Mouse (Mus musculus): ENCODE measurements around the gene Shc3. TPM values are rescaled to one million over a fixed set of nuclear protein-coding genes. Genes with fewer than 3 reads are reported as not detected.
A peak's percentile ranks its signal among the peaks of the same experiment; 100 is the strongest.

Gene Shc3
- polyA plus RNA-seq (2011; ENCODE audit: insufficient read length, low read depth, missing spikeins) = 0.43 and 0.68 TPM in 2 replicates

- peak within 1 kb of the TSS; percentile 24 for H3K4me3 ChIP-seq (ENCODE audit: insufficient read depth, low read length)
- TF ChIP-seq CTCF (IDR thresholded peaks at IDR 0.05; ENCODE audit: borderline replicate concordance, insufficient read depth, low read length) (no peak), POLR2A (IDR thresholded peaks at IDR 0.05; ENCODE audit: low read depth, low read length) (no peak)
- H3K27ac ChIP-seq (ENCODE audit: insufficient read depth, low read length) = no peak within 1 kb of the TSS
- H3K4me1 ChIP-seq (ENCODE audit: control insufficient read depth, insufficient read depth, low read length) = 0 out of 2 replicates have a peak, but pooled peaks cover 7% of the 10 kb centered on the region
These were observed at the start of gene Shc3 for GRCm38 (mm10) chr13:51568911-51569684. Gene Shc3, minus strand, starts transcription at chr13:51569419.

DNA sequence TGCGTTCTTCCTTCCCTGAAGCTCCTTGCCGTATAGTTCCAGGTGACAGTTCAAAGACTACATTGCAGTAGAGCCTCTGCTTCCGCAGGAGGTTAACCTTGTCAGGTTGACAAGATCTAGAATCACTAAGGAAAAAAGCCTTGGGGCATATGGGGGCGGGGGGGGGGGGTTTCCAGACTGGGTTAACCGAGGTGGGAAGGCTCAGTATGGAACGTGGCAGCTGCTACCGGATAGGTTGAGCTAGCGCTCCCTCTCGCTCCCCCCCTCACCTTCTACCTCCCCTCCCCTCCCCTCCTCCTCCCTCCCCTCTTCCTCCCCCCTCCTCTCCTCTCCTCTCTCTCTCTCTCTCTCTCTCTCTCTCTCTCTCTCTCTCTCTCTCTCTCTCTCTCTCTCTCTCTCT, 49.4 kb upstream of the Shc3 start:
- TF ChIP-seq CTCF (IDR thresholded peaks at IDR 0.05; ENCODE audit: borderline replicate concordance, insufficient read depth, low read length) = no peak
- no peak for TF ChIP-seq POLR2A (IDR thresholded peaks at IDR 0.05; ENCODE audit: low read depth, low read length)
- Histone ChIP-seq H3K4me1 (ENCODE audit: control insufficient read depth, insufficient read depth, low read length) (no peaks in the 10 kb centered on the region), H3K27ac (ENCODE audit: insufficient read depth, low read length) (no peak overlapping the region), H3K4me3 (ENCODE audit: insufficient read depth, low read length) (no peak overlapping the region)

- Histone ChIP-seq H3K4me3 (ENCODE audit: insufficient read depth, low read length) (no peak overlapping the region), H3K4me1 (ENCODE audit: control insufficient read depth, insufficient read depth, low read length) (no peaks in the 10 kb centered on the region), H3K27ac (ENCODE audit: insufficient read depth, low read length) (no peak overlapping the region)
- TF ChIP-seq CTCF (IDR thresholded peaks at IDR 0.05; ENCODE audit: borderline replicate concordance, insufficient read depth, low read length) (0 out of 2 replicates have a peak, but pooled peaks have one; percentile 23), POLR2A (IDR thresholded peaks at IDR 0.05; ENCODE audit: low read depth, low read length) (no peak)
These were observed 48.6 kb upstream of the Shc3 start for GRCm38 (mm10) chr13:51617861-51618260.

DNA sequence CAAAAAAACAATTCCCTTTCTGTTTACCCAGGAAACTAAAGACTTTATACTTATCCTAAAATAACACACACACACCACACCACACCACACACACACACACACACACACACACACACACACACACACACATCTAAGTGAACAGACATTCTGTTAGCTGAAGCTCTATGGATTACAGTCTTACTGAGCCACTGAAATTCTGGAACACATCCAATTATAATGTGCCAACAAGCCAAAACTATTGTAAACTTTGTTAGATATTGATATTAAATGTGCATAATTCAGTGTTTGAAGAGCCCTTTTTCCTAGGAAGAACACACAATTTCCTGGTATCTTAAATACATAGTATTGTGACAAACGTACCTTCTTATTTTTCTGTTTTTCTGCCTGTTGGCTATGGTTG, 48.1 kb upstream of the Shc3 start:
- no peak overlapping the region for H3K4me3 ChIP-seq (ENCODE audit: insufficient read depth, low read length)
- H3K4me1 ChIP-seq (ENCODE audit: control insufficient read depth, insufficient read depth, low read length) = no peaks in the 10 kb centered on the region
- TF ChIP-seq POLR2A (IDR thresholded peaks at IDR 0.05; ENCODE audit: low read depth, low read length) (no peak), CTCF (IDR thresholded peaks at IDR 0.05; ENCODE audit: borderline replicate concordance, insufficient read depth, low read length) (no peak)
- no peak overlapping the region for H3K27ac ChIP-seq (ENCODE audit: insufficient read depth, low read length)

- TF ChIP-seq CTCF (IDR thresholded peaks at IDR 0.05; ENCODE audit: borderline replicate concordance, insufficient read depth, low read length) (no peak), POLR2A (IDR thresholded peaks at IDR 0.05; ENCODE audit: low read depth, low read length) (no peak)
- Histone ChIP-seq H3K27ac (ENCODE audit: insufficient read depth, low read length) (no peak overlapping the region), H3K4me3 (ENCODE audit: insufficient read depth, low read length) (no peak overlapping the region), H3K4me1 (ENCODE audit: control insufficient read depth, insufficient read depth, low read length) (no peaks in the 10 kb centered on the region)
These were observed 47.3 kb upstream of the Shc3 start for GRCm38 (mm10) chr13:51616417-51617044.

DNA sequence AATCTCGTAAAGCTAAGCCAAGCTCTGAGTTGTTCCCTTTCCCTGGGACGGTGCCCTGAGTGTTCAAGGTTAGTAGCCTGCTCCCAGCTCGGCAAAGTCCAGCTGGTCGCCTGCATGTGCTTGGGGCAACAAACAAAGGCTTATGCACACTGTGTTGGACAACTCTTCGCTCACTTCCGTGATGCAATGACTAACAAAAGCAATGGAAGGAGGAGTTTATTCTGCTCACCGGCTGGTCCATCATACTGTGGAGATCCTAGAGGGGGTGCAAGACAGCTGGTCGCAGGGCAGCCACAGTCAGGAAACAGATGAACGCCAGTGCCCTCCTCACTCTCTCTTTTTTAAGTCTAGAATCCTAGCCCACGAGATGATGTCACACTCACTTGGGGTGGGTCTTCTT, 46.6 kb upstream of the Shc3 start:
- Histone ChIP-seq H3K27ac (ENCODE audit: insufficient read depth, low read length) (no peak overlapping the region), H3K4me1 (ENCODE audit: control insufficient read depth, insufficient read depth, low read length) (no peaks in the 10 kb centered on the region), H3K4me3 (ENCODE audit: insufficient read depth, low read length) (no peak overlapping the region)
- no peak for TF ChIP-seq POLR2A (IDR thresholded peaks at IDR 0.05; ENCODE audit: low read depth, low read length)

- TF ChIP-seq POLR2A (IDR thresholded peaks at IDR 0.05; ENCODE audit: low read depth, low read length) = no peak
- TF ChIP-seq CTCF (IDR thresholded peaks at IDR 0.05; ENCODE audit: borderline replicate concordance, insufficient read depth, low read length) = no peak
- H3K27ac ChIP-seq (ENCODE audit: insufficient read depth, low read length) = no peak overlapping the region
- no peak overlapping the region for H3K4me3 ChIP-seq (ENCODE audit: insufficient read depth, low read length)
- no peaks in the 10 kb centered on the region for H3K4me1 ChIP-seq (ENCODE audit: control insufficient read depth, insufficient read depth, low read length)
These were observed 42.3 kb upstream of the Shc3 start for GRCm38 (mm10) chr13:51611500-51611899.

DNA sequence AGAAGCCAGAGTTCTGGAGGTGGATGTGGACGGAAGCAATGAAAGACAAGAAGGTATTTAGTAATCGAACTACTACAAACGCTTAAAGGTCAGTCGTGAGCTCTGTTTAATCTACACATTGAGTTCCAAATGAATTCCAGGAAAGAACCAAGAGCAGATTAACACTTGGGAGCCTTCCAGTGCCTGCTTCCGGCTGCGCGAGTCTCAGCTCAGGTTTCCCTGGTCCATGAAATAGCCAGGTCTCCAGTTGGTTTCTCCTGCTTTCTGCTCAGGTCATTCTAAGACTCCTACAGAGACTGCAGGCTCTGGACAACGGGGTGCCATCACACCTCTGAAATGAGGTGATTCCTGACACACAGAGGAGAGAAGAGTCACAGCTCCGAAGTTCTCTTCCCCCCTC, 41.8 kb upstream of the Shc3 start:
- Histone ChIP-seq H3K27ac (ENCODE audit: insufficient read depth, low read length) (no peak overlapping the region), H3K4me1 (ENCODE audit: control insufficient read depth, insufficient read depth, low read length) (no peaks in the 10 kb centered on the region), H3K4me3 (ENCODE audit: insufficient read depth, low read length) (no peak overlapping the region)
- TF ChIP-seq POLR2A (IDR thresholded peaks at IDR 0.05; ENCODE audit: low read depth, low read length) (no peak), CTCF (IDR thresholded peaks at IDR 0.05; ENCODE audit: borderline replicate concordance, insufficient read depth, low read length) (no peak)

DNA sequence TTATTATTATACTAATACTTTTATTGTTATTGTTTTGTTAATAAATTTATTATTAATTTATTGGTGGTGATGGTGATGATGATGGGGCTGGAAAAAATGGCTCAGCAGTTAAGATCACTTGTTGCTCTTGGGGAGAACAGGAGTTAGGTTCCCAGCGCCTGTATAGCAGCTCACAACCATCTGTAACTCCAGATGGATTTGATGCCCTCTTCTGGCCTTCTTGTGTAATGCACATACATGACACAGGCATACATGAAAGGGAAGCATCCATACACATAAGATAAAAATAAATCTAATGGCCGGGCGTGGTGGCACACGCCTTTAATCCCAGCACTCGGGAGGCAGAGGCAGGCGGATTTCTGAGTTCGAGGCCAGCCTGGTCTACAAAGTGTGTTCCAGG, 40.0 kb upstream of the Shc3 start:
- TF ChIP-seq CTCF (IDR thresholded peaks at IDR 0.05; ENCODE audit: borderline replicate concordance, insufficient read depth, low read length) (no peak), POLR2A (IDR thresholded peaks at IDR 0.05; ENCODE audit: low read depth, low read length) (no peak)
- Histone ChIP-seq H3K27ac (ENCODE audit: insufficient read depth, low read length) (no peak overlapping the region), H3K4me1 (ENCODE audit: control insufficient read depth, insufficient read depth, low read length) (no peaks in the 10 kb centered on the region), H3K4me3 (ENCODE audit: insufficient read depth, low read length) (no peak overlapping the region)

- TF ChIP-seq POLR2A (IDR thresholded peaks at IDR 0.05; ENCODE audit: low read depth, low read length) (no peak), CTCF (IDR thresholded peaks at IDR 0.05; ENCODE audit: borderline replicate concordance, insufficient read depth, low read length) (no peak)
- Histone ChIP-seq H3K27ac (ENCODE audit: insufficient read depth, low read length) (no peak overlapping the region), H3K4me3 (ENCODE audit: insufficient read depth, low read length) (no peak overlapping the region), H3K4me1 (ENCODE audit: control insufficient read depth, insufficient read depth, low read length) (peaks cover 4% of the 10 kb centered on the region; the same call in 1 of the 2 replicates)
These were observed 34.6 kb upstream of the Shc3 start for GRCm38 (mm10) chr13:51603894-51604244.
